Mouse (Mus musculus): ENCODE data around the gene Serinc2. TPM values are rescaled to one million over a fixed set of nuclear protein-coding genes. Genes with fewer than 3 reads are reported as not detected.
"Not testable (repeated sequence)": the region's sequence is repeated elsewhere in the genome, so short reads cannot be mapped to it uniquely, and the experiment has no call there.

Gene Serinc2
- polyA plus RNA-seq, 1 experiment from 2014 or later = 40.7 TPM

- ATAC-seq (ENCODE audit: insufficient number of reproducible peaks, insufficient read depth, low FRiP score, low read depth) = no peak
- Histone ChIP-seq H3K4me3 (ENCODE audit: low read depth, low read length) (no peak overlapping the region), H3K4me1 (ENCODE audit: control insufficient read depth, insufficient read depth, low read length) (no peaks in the 10 kb centered on the region), H3K4me2 (replicated peaks; ENCODE audit: low read depth, low read length) (no peak overlapping the region), H3K9ac (replicated peaks; ENCODE audit: low read depth, low read length) (no peak overlapping the region), H3K27me3 (ENCODE audit: control insufficient read depth, insufficient read depth, low read length) (no peaks in the 10 kb centered on the region), H3K9me3 (ENCODE audit: control insufficient read depth, low read depth, low read length) (no peaks in the 10 kb centered on the region), H3K36me3 (ENCODE audit: control insufficient read depth, insufficient read depth, low read length) (0 out of 2 replicates have a peak, but pooled peaks cover 1% of the 10 kb centered on the region), H3K27ac (ENCODE audit: low read length) (no peak overlapping the region)
- 63% methylated on average over 3 of the region's 3 CpGs for WGBS
Observed at GRCm38 (mm10) chr4:130248636-130249035, 30.4 kb downstream of the Serinc2 start.

GRCm38 (mm10) chr4:130246132-130246531, 32.9 kb downstream of the Serinc2 start:
- 3% methylated on average over 6 of the region's 6 CpGs for WGBS
- Histone ChIP-seq H3K27ac (ENCODE audit: low read length) (no peak overlapping the region), H3K27me3 (ENCODE audit: control insufficient read depth, insufficient read depth, low read length) (no peaks in the 10 kb centered on the region), H3K4me2 (replicated peaks; ENCODE audit: low read depth, low read length) (no peak overlapping the region), H3K9me3 (ENCODE audit: control insufficient read depth, low read depth, low read length) (no peaks in the 10 kb centered on the region), H3K4me1 (ENCODE audit: control insufficient read depth, insufficient read depth, low read length) (no peaks in the 10 kb centered on the region), H3K4me3 (ENCODE audit: low read depth, low read length) (no peak overlapping the region), H3K36me3 (ENCODE audit: control insufficient read depth, insufficient read depth, low read length) (no peaks in the 10 kb centered on the region), H3K9ac (replicated peaks; ENCODE audit: low read depth, low read length) (no peak overlapping the region)
- no peak; the same call in 1 of the 2 replicates for ATAC-seq (ENCODE audit: insufficient number of reproducible peaks, insufficient read depth, low FRiP score, low read depth)

- no peak overlapping the region for H3K9ac ChIP-seq (replicated peaks; ENCODE audit: low read depth, low read length)
- WGBS = 69% methylated on average over 8 of the region's 8 CpGs
- no peak for ATAC-seq (ENCODE audit: insufficient number of reproducible peaks, insufficient read depth, low FRiP score, low read depth)
Observed at GRCm38 (mm10) chr4:130244749-130245148, 34.3 kb downstream of the Serinc2 start.

GRCm38 (mm10) chr4:130243621-130244020, 35.4 kb downstream of the Serinc2 start:
- WGBS = 87% methylated on average over 1 of the region's 1 CpGs

More at GRCm38 (mm10) chr4:130244749-130245148, 34.3 kb downstream of the Serinc2 start:
- Histone ChIP-seq H3K4me1 (ENCODE audit: control insufficient read depth, insufficient read depth, low read length) (no peaks in the 10 kb centered on the region), H3K27ac (ENCODE audit: low read length) (no peak overlapping the region), H3K4me2 (replicated peaks; ENCODE audit: low read depth, low read length) (no peak overlapping the region), H3K36me3 (ENCODE audit: control insufficient read depth, insufficient read depth, low read length) (no peaks in the 10 kb centered on the region), H3K27me3 (ENCODE audit: control insufficient read depth, insufficient read depth, low read length) (no peaks in the 10 kb centered on the region), H3K4me3 (ENCODE audit: low read depth, low read length) (no peak overlapping the region), H3K9me3 (ENCODE audit: control insufficient read depth, low read depth, low read length) (no peaks in the 10 kb centered on the region)

GRCm38 (mm10) chr4:130242956-130243355, 36.0 kb downstream of the Serinc2 start:
- Histone ChIP-seq H3K4me3 (ENCODE audit: low read depth, low read length) (no peak overlapping the region), H3K4me1 (ENCODE audit: control insufficient read depth, insufficient read depth, low read length) (no peaks in the 10 kb centered on the region), H3K27me3 (ENCODE audit: control insufficient read depth, insufficient read depth, low read length) (no peaks in the 10 kb centered on the region), H3K4me2 (replicated peaks; ENCODE audit: low read depth, low read length) (no peak overlapping the region), H3K9me3 (ENCODE audit: control insufficient read depth, low read depth, low read length) (no peaks in the 10 kb centered on the region), H3K9ac (replicated peaks; ENCODE audit: low read depth, low read length) (no peak overlapping the region), H3K36me3 (ENCODE audit: control insufficient read depth, insufficient read depth, low read length) (no peaks in the 10 kb centered on the region), H3K27ac (ENCODE audit: low read length) (no peak overlapping the region)
- ATAC-seq (ENCODE audit: insufficient number of reproducible peaks, insufficient read depth, low FRiP score, low read depth) = no peak
- WGBS = 89% methylated on average over 5 of the region's 5 CpGs

More at GRCm38 (mm10) chr4:130243621-130244020, 35.4 kb downstream of the Serinc2 start:
- not testable (repeated sequence) for H3K27ac ChIP-seq (ENCODE audit: low read length); H3K9me3 ChIP-seq (ENCODE audit: control insufficient read depth, low read depth, low read length); H3K4me3 ChIP-seq (ENCODE audit: low read depth, low read length); H3K27me3 ChIP-seq (ENCODE audit: control insufficient read depth, insufficient read depth, low read length); H3K4me2 ChIP-seq (replicated peaks; ENCODE audit: low read depth, low read length); H3K36me3 ChIP-seq (ENCODE audit: control insufficient read depth, insufficient read depth, low read length); ATAC-seq (ENCODE audit: insufficient number of reproducible peaks, insufficient read depth, low FRiP score, low read depth); H3K9ac ChIP-seq (replicated peaks; ENCODE audit: low read depth, low read length); H3K4me1 ChIP-seq (ENCODE audit: control insufficient read depth, insufficient read depth, low read length)

- 30% methylated on average over 5 of the region's 5 CpGs for WGBS
- no peaks in the 10 kb centered on the region for H3K4me1 ChIP-seq (ENCODE audit: control insufficient read depth, insufficient read depth, low read length)
- no peaks in the 10 kb centered on the region for H3K36me3 ChIP-seq (ENCODE audit: control insufficient read depth, insufficient read depth, low read length)
- H3K27me3 ChIP-seq (ENCODE audit: control insufficient read depth, insufficient read depth, low read length) = no peaks in the 10 kb centered on the region
- no peak for ATAC-seq (ENCODE audit: insufficient number of reproducible peaks, insufficient read depth, low FRiP score, low read depth)
- H3K27ac ChIP-seq (ENCODE audit: low read length) = no peak overlapping the region
- H3K4me2 ChIP-seq (replicated peaks; ENCODE audit: low read depth, low read length) = no peak overlapping the region
- H3K9ac ChIP-seq (replicated peaks; ENCODE audit: low read depth, low read length) = no peak overlapping the region
- H3K4me3 ChIP-seq (ENCODE audit: low read depth, low read length) = no peak overlapping the region
- no peaks in the 10 kb centered on the region for H3K9me3 ChIP-seq (ENCODE audit: control insufficient read depth, low read depth, low read length)
Observed at GRCm38 (mm10) chr4:130240695-130241094, 38.3 kb downstream of the Serinc2 start.

- Histone ChIP-seq H3K4me1 (ENCODE audit: control insufficient read depth, insufficient read depth, low read length) (no peaks in the 10 kb centered on the region), H3K9ac (replicated peaks; ENCODE audit: low read depth, low read length) (no peak overlapping the region), H3K9me3 (ENCODE audit: control insufficient read depth, low read depth, low read length) (no peaks in the 10 kb centered on the region), H3K4me2 (replicated peaks; ENCODE audit: low read depth, low read length) (no peak overlapping the region), H3K36me3 (ENCODE audit: control insufficient read depth, insufficient read depth, low read length) (no peaks in the 10 kb centered on the region), H3K4me3 (ENCODE audit: low read depth, low read length) (no peak overlapping the region), H3K27ac (ENCODE audit: low read length) (no peak overlapping the region), H3K27me3 (ENCODE audit: control insufficient read depth, insufficient read depth, low read length) (no peaks in the 10 kb centered on the region)
- WGBS = 88% methylated on average over 4 of the region's 4 CpGs
- ATAC-seq (ENCODE audit: insufficient number of reproducible peaks, insufficient read depth, low FRiP score, low read depth) = no peak
Observed at GRCm38 (mm10) chr4:130237607-130238006, 41.4 kb downstream of the Serinc2 start.

- Histone ChIP-seq H3K4me3 (ENCODE audit: low read depth, low read length) (no peak overlapping the region), H3K9me3 (ENCODE audit: control insufficient read depth, low read depth, low read length) (no peaks in the 10 kb centered on the region), H3K4me1 (ENCODE audit: control insufficient read depth, insufficient read depth, low read length) (no peaks in the 10 kb centered on the region), H3K27me3 (ENCODE audit: control insufficient read depth, insufficient read depth, low read length) (no peaks in the 10 kb centered on the region), H3K36me3 (ENCODE audit: control insufficient read depth, insufficient read depth, low read length) (no peaks in the 10 kb centered on the region), H3K4me2 (replicated peaks; ENCODE audit: low read depth, low read length) (no peak overlapping the region), H3K9ac (replicated peaks; ENCODE audit: low read depth, low read length) (no peak overlapping the region), H3K27ac (ENCODE audit: low read length) (no peak overlapping the region)
- no peak for ATAC-seq (ENCODE audit: insufficient number of reproducible peaks, insufficient read depth, low FRiP score, low read depth)
- WGBS = 43% methylated on average over 8 of the region's 8 CpGs
Observed at GRCm38 (mm10) chr4:130236361-130236760, 42.6 kb downstream of the Serinc2 start.

- H3K4me1 ChIP-seq (ENCODE audit: control insufficient read depth, insufficient read depth, low read length) = no peaks in the 10 kb centered on the region
- no peak overlapping the region for H3K4me3 ChIP-seq (ENCODE audit: low read depth, low read length)
- ATAC-seq (ENCODE audit: insufficient number of reproducible peaks, insufficient read depth, low FRiP score, low read depth) = no peak
- no peaks in the 10 kb centered on the region for H3K27me3 ChIP-seq (ENCODE audit: control insufficient read depth, insufficient read depth, low read length)
- no peak overlapping the region for H3K4me2 ChIP-seq (replicated peaks; ENCODE audit: low read depth, low read length)
- no peak overlapping the region for H3K27ac ChIP-seq (ENCODE audit: low read length)
- no peak overlapping the region for H3K9ac ChIP-seq (replicated peaks; ENCODE audit: low read depth, low read length)
- no peaks in the 10 kb centered on the region for H3K9me3 ChIP-seq (ENCODE audit: control insufficient read depth, low read depth, low read length)
- no peaks in the 10 kb centered on the region for H3K36me3 ChIP-seq (ENCODE audit: control insufficient read depth, insufficient read depth, low read length)
Observed at GRCm38 (mm10) chr4:130224071-130224470, 54.9 kb downstream of the Serinc2 start.

All from stomach, embryonic 14.5 days (tissue).